Mouse (Mus musculus) layer of hippocampus, adult 8-10 months (tissue): Measurements from ENCODE around the gene Gm281. TPM values are rescaled to one million over a fixed set of nuclear protein-coding genes. Genes with fewer than 3 reads are reported as not detected.
A peak's percentile ranks its signal among the peaks of the same experiment; 100 is the strongest.
"Not testable (repeated sequence)": the region's sequence is repeated elsewhere in the genome, so short reads cannot be mapped to it uniquely, and the experiment has no call there.

Experiments used
- DNase-seq, 2 experiments: peaks; one replicate each; pipeline ENCODE4 v3.0.0; 2022; ENCODE audit warnings: low spot score in 2 of 2
- total RNA-seq, 4 experiments: library from RNA; stranded (reverse); gene quantifications; 2 replicates each; pipeline ENCODE4 v1.2.4; 2022

Gene Gm281
- not detected for total RNA-seq

- no peak for DNase-seq
Observed at GRCm38 (mm10) chr14:13914387-13915082, at the start of gene Gm281. Gene Gm281 (minus strand): TSS chr14:13914478.

GRCm38 (mm10) chr14:13963527-13963926 is 49.2 kb upstream of the Gm281 start:
- DNase-seq: no peak

GRCm38 (mm10) chr14:13962476-13962875 is 48.2 kb upstream of the Gm281 start:
- DNase-seq: no peak

- no peak for DNase-seq
Observed at GRCm38 (mm10) chr14:13961401-13962112, 47.3 kb upstream of the Gm281 start, which contains the start of the genes Atxn7 and Thoc7. Gene Atxn7 (plus strand): TSS chr14:13961440. Gene Thoc7 (minus strand): TSS chr14:13961852.

GRCm38 (mm10) chr14:13960482-13961325 is 46.4 kb upstream of the Gm281 start:
- peak; percentile 19 to 44 for DNase-seq

GRCm38 (mm10) chr14:13960079-13960478 is 45.8 kb upstream of the Gm281 start:
- no peak for DNase-seq

GRCm38 (mm10) chr14:13952151-13952550 is 37.9 kb upstream of the Gm281 start:
- not testable (repeated sequence) for DNase-seq

- no peak for DNase-seq
Observed at GRCm38 (mm10) chr14:13950401-13950800, 36.1 kb upstream of the Gm281 start.

- DNase-seq: no peak
Observed at GRCm38 (mm10) chr14:13948345-13948744, 34.1 kb upstream of the Gm281 start.

- DNase-seq: no peak
Observed at GRCm38 (mm10) chr14:13944686-13945085, 30.4 kb upstream of the Gm281 start.

- DNase-seq: no peak
Observed at GRCm38 (mm10) chr14:13934052-13934371, 19.7 kb upstream of the Gm281 start.

- DNase-seq: no peak
Observed at GRCm38 (mm10) chr14:13933290-13934051, 19.2 kb upstream of the Gm281 start.

GRCm38 (mm10) chr14:13917630-13918029 is 3.4 kb upstream of the Gm281 start:
- DNase-seq: peak; percentile 39 to 62

GRCm38 (mm10) chr14:13917208-13917607 is 2.9 kb upstream of the Gm281 start:
- no peak for DNase-seq

- no peak for DNase-seq
Observed at GRCm38 (mm10) chr14:13915207-13915606, 929 bp upstream of the Gm281 start.

- DNase-seq: no peak
Observed at GRCm38 (mm10) chr14:13910148-13910547, 4.1 kb downstream of the Gm281 start.

- no peak for DNase-seq
Observed at GRCm38 (mm10) chr14:13907145-13907544, 7.1 kb downstream of the Gm281 start.

- no peak for DNase-seq
Observed at GRCm38 (mm10) chr14:13906461-13906860, 7.8 kb downstream of the Gm281 start.

GRCm38 (mm10) chr14:13901611-13902067 is 12.6 kb downstream of the Gm281 start:
- DNase-seq: peak; percentile 36 to 50

GRCm38 (mm10) chr14:13895198-13895597 is 19.1 kb downstream of the Gm281 start:
- no peak for DNase-seq

- DNase-seq: no peak
Observed at GRCm38 (mm10) chr14:13893748-13894147, 20.5 kb downstream of the Gm281 start.
